Comparison of ENCODE assay signal across 25 mouse cellular contexts in genomic region chr4:95771945-95772344, GRCm38 (mm10).
DNase-seq lines count a peak whose midpoint lies in the region; ATAC-seq lines count a peak whose summit lies in the region.
"Had no signal": no experiment of that assay in that cellular context is flagged by ENCODE, and none has a peak within 500 bp of the region (broad histone marks: within the 10 kb centered on the region; RNA-seq: fewer than 3 reads in every experiment).

No protein-coding gene starts in this region.

- no peak for DNase-seq in forebrain, embryonic 10.5 days (ENCODE audit: extremely low spot score, low spot score)
- no peak for DNase-seq in forebrain, embryonic 11.5 days (ENCODE audit: low spot score)
- DNase-seq in liver, result no peak
- DNase-seq in limb, embryonic 10.5 days (ENCODE audit: low spot score), result no peak
- no peak for DNase-seq in frontal cortex, postnatal 36 days (ENCODE audit: low spot score in 2 of 2)
- DNase-seq in urinary bladder, postnatal 4 days (ENCODE audit: low spot score in 2 of 2), result no peak
- DNase-seq: adrenal gland, postnatal 10 days; cerebellum, adult 9-11 months; gastrocnemius, postnatal 25 days; heart, postnatal 10 days; layer of hippocampus, adult 9-11 months; lung, postnatal 10 days; midbrain, embryonic 14.5 days; right cerebral cortex, postnatal 14 days; spleen, adult 18-20 months; thymus, adult 2 months had no signal

- no peak overlapping the region for H3K9ac ChIP-seq in forebrain, embryonic 11.5 days (ENCODE audit: low read length)
- H3K9ac ChIP-seq in liver, embryonic 16.5 days (ENCODE audit: low read depth, low read length), result no peak overlapping the region
- no peak overlapping the region for H3K9ac ChIP-seq in intestine, embryonic 16.5 days (ENCODE audit: low read depth, low read length)
- H3K9ac ChIP-seq: forebrain, embryonic 12.5 days; hindbrain, embryonic 12.5 days; liver, embryonic 15.5 days; neural tube, embryonic 15.5 days had no signal

- H3K27me3 ChIP-seq in forebrain, embryonic 10.5 days (ENCODE audit: poor library complexity, severe bottlenecking), result peaks cover 15% of the 10 kb centered on the region
- H3K27me3 ChIP-seq in forebrain, embryonic 11.5 days (ENCODE audit: control insufficient read depth, insufficient read depth, low read length), result no peaks in the 10 kb centered on the region
- no peaks in the 10 kb centered on the region for H3K27me3 ChIP-seq in liver, embryonic 16.5 days (ENCODE audit: control insufficient read depth, insufficient read depth, low read depth, low read length)
- no peaks in the 10 kb centered on the region for H3K27me3 ChIP-seq in intestine, embryonic 16.5 days (replicated peaks; ENCODE audit: control insufficient read depth, insufficient read depth, low read length)
- no peaks in the 10 kb centered on the region for H3K27me3 ChIP-seq in limb, embryonic 10.5 days (ENCODE audit: low read depth, poor library complexity, severe bottlenecking)
- H3K27me3 ChIP-seq: forebrain, embryonic 12.5 days; hindbrain, embryonic 12.5 days; liver, embryonic 15.5 days; neural tube, embryonic 15.5 days had no signal

- no peak overlapping the region for H3K4me2 ChIP-seq in forebrain, embryonic 11.5 days (ENCODE audit: low read depth, low read length, severe bottlenecking)
- no peak overlapping the region for H3K4me2 ChIP-seq in liver, embryonic 16.5 days (ENCODE audit: low read depth, low read length)
- H3K4me2 ChIP-seq in intestine, embryonic 16.5 days (ENCODE audit: low read depth, low read length), result no peak overlapping the region
- H3K4me2 ChIP-seq: forebrain, embryonic 12.5 days; hindbrain, embryonic 12.5 days; liver, embryonic 15.5 days; neural tube, embryonic 15.5 days had no signal

- WGBS in forebrain, embryonic 10.5 days, result 30% methylated on average over 4 of the region's 4 CpGs
- 33% methylated on average over 4 of the region's 4 CpGs for WGBS in forebrain, embryonic 11.5 days
- 50% methylated on average over 4 of the region's 4 CpGs for WGBS in liver, embryonic 16.5 days (ENCODE audit: insufficient replicate concordance)
- 41% methylated on average over 4 of the region's 4 CpGs for WGBS in intestine, embryonic 16.5 days
- 23% methylated on average over 4 of the region's 4 CpGs for WGBS in limb, embryonic 10.5 days

- H3K9me3 ChIP-seq in forebrain, embryonic 10.5 days, result no peaks in the 10 kb centered on the region
- H3K9me3 ChIP-seq in forebrain, embryonic 11.5 days (ENCODE audit: control insufficient read depth, low read length), result no peaks in the 10 kb centered on the region
- H3K9me3 ChIP-seq in liver, embryonic 16.5 days (replicated peaks; ENCODE audit: control insufficient read depth, low read length), result no peaks in the 10 kb centered on the region
- H3K9me3 ChIP-seq in intestine, embryonic 16.5 days (ENCODE audit: control insufficient read depth, low read length), result no peaks in the 10 kb centered on the region
- H3K9me3 ChIP-seq in limb, embryonic 10.5 days (replicated peaks), result no peaks in the 10 kb centered on the region
- H3K9me3 ChIP-seq: forebrain, embryonic 12.5 days; hindbrain, embryonic 12.5 days; liver, embryonic 15.5 days; neural tube, embryonic 15.5 days had no signal

- H3K27ac ChIP-seq in forebrain, embryonic 10.5 days, result 0 out of 2 replicates have a peak overlapping the region, but pooled peaks have one; percentile 21
- no peak overlapping the region for H3K27ac ChIP-seq in forebrain, embryonic 11.5 days (ENCODE audit: low read depth, low read length)
- H3K27ac ChIP-seq in liver, embryonic 16.5 days (ENCODE audit: low read length), result no peak overlapping the region
- H3K27ac ChIP-seq in intestine, embryonic 16.5 days (ENCODE audit: low read length), result peak overlapping the region; percentile 60
- peak overlapping the region; percentile 10; the same call in 1 of the 2 replicates for H3K27ac ChIP-seq in limb, embryonic 10.5 days
- H3K27ac ChIP-seq: forebrain, embryonic 12.5 days; hindbrain, embryonic 12.5 days; liver, embryonic 15.5 days; neural tube, embryonic 15.5 days had no signal

- no peak for ATAC-seq in forebrain, embryonic 11.5 days (replicated peaks; ENCODE audit: low FRiP score)
- ATAC-seq in liver, embryonic 16.5 days (ENCODE audit: low read depth), result 0 out of 2 replicates have a peak, but pooled peaks have one; percentile 11
- peak; percentile 95 for ATAC-seq in intestine, embryonic 16.5 days
- ATAC-seq: activated CD4-positive, CD25-positive, alpha-beta regulatory T cell, adult 4 months; inflammation-experienced regulatory T-cells, adult 6 months had no signal

- no peak overlapping the region for H3K4me3 ChIP-seq in forebrain, embryonic 10.5 days
- no peak overlapping the region for H3K4me3 ChIP-seq in forebrain, embryonic 11.5 days (ENCODE audit: low read depth, low read length)
- no peak overlapping the region for H3K4me3 ChIP-seq in liver, embryonic 16.5 days (ENCODE audit: low read depth, low read length)
- no peak overlapping the region for H3K4me3 ChIP-seq in intestine, embryonic 16.5 days (ENCODE audit: low read length)
- no peak overlapping the region for H3K4me3 ChIP-seq in limb, embryonic 10.5 days
- H3K4me3 ChIP-seq: forebrain, embryonic 12.5 days; hindbrain, embryonic 12.5 days; liver, embryonic 15.5 days; neural tube, embryonic 15.5 days had no signal

- peaks cover 33% of the 10 kb centered on the region for H3K4me1 ChIP-seq in forebrain, embryonic 10.5 days
- H3K4me1 ChIP-seq in forebrain, embryonic 11.5 days (replicated peaks; ENCODE audit: control insufficient read depth, insufficient read depth, low read length), result peaks cover 6% of the 10 kb centered on the region; the same call in 1 of the 2 replicates
- no peaks in the 10 kb centered on the region for H3K4me1 ChIP-seq in liver, embryonic 16.5 days (ENCODE audit: control insufficient read depth, low read depth, low read length)
- H3K4me1 ChIP-seq in intestine, embryonic 16.5 days (ENCODE audit: control insufficient read depth, insufficient read depth, low read length), result peaks cover 4% of the 10 kb centered on the region; the same call in 1 of the 2 replicates
- peaks cover 32% of the 10 kb centered on the region for H3K4me1 ChIP-seq in limb, embryonic 10.5 days
- H3K4me1 ChIP-seq: liver, embryonic 15.5 days; neural tube, embryonic 15.5 days had no signal

- no peaks in the 10 kb centered on the region for H3K36me3 ChIP-seq in forebrain, embryonic 10.5 days (replicated peaks)
- H3K36me3 ChIP-seq in forebrain, embryonic 11.5 days (ENCODE audit: control insufficient read depth, insufficient read depth, low read length), result no peaks in the 10 kb centered on the region
- no peaks in the 10 kb centered on the region for H3K36me3 ChIP-seq in liver, embryonic 16.5 days (ENCODE audit: control insufficient read depth, insufficient read depth)
- no peaks in the 10 kb centered on the region for H3K36me3 ChIP-seq in intestine, embryonic 16.5 days (ENCODE audit: control insufficient read depth, insufficient read depth, low read length)
- no peaks in the 10 kb centered on the region for H3K36me3 ChIP-seq in limb, embryonic 10.5 days
- H3K36me3 ChIP-seq: forebrain, embryonic 12.5 days; G1E; hindbrain, embryonic 12.5 days; liver, embryonic 15.5 days; neural tube, embryonic 15.5 days had no signal

Comparison
In these comparisons a context has a peak if more than half of its experiments do, and no peak if none do; other contexts are left out.
1. H3K27ac ChIP-seq: peak in forebrain, embryonic 10.5 days (single experiment), intestine, embryonic 16.5 days (single experiment) and limb, embryonic 10.5 days (single experiment); none in forebrain, embryonic 11.5 days (single experiment) and liver, embryonic 16.5 days (single experiment).